Mouse (Mus musculus): ENCODE results near the gene Dnajb12.
"Not testable (repeated sequence)": the region's sequence is repeated elsewhere in the genome, so short reads cannot be mapped to it uniquely, and the experiment has no call there.

The Dnajb12 gene

DNA sequence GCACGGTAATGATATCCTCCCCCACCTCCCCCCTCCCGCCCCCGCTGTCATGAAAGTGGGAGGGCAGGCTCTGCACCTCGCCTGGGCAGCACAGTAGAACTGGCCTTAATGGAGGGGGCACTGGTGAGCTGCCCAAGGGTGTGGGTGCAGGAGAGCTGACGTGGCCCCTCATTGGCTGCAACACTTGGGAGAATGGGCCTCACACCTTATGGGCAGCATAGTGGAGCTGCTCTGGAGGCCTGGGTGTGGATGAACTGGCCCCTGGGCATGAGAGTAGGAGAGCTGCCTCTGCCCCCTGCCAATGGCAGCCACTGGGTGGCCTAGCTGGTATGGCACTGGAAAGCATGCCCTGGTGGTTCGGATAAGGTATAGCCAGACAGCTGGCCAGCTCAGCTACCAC is 9.3 kb upstream of the Dnajb12 start:
- no peak for DNase-seq (ENCODE audit: low read depth, low spot score)

GRCm38 (mm10) chr10:59872651-59873050 is 6.7 kb upstream of the Dnajb12 start:
- not testable (repeated sequence) for DNase-seq (ENCODE audit: low read depth, low spot score)

DNA sequence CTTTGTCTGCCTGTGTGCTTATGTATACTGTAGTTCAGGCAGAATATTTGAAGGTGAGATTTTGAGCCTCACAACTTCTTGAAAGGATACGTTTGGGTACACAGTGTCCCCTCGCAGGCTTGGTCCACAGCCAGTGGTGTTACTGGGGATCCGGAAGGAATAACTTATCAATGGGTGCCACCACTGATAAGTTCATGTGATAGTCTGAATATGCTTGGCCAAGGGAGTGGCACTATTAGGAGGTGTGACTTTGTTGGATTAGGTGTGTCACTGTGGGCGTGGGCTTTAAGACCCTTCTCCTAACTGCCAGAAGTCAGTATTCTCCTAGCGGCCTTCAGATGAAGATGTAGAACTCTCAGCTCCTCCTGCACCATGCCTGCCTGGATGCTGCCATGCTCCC is 6.2 kb upstream of the Dnajb12 start:
- no peak for DNase-seq (ENCODE audit: low read depth, low spot score)

- no peak for DNase-seq (ENCODE audit: low read depth, low spot score)
Measured at GRCm38 (mm10) chr10:59873613-59874012, 5.7 kb upstream of the Dnajb12 start.

GRCm38 (mm10) chr10:59875396-59875795 is 4.0 kb upstream of the Dnajb12 start:
- no peak for DNase-seq (ENCODE audit: low read depth, low spot score)

DNA sequence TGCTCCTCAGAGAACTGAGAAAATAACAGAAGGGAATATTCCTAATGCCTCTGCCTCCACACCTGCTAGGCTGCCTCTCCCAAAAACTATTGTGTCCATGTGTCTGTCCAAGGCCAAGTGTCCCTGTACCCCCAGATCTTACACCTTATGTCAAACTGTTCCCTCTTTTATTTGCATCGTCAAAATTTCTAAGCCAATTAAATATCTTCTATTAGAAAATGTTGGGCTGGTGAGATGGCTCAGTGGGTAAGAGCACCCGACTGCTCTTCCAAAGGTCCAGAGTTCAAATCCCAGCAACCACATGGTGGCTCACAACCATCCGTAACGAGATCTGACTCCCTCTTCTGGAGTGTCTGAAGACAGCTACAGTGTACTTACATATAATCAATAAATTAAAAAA is 2.7 kb upstream of the Dnajb12 start:
- not testable (repeated sequence) for DNase-seq (ENCODE audit: low read depth, low spot score)

GRCm38 (mm10) chr10:59877421-59878117 is 1.8 kb upstream of the Dnajb12 start:
- no peak for DNase-seq (ENCODE audit: low read depth, low spot score)

DNA sequence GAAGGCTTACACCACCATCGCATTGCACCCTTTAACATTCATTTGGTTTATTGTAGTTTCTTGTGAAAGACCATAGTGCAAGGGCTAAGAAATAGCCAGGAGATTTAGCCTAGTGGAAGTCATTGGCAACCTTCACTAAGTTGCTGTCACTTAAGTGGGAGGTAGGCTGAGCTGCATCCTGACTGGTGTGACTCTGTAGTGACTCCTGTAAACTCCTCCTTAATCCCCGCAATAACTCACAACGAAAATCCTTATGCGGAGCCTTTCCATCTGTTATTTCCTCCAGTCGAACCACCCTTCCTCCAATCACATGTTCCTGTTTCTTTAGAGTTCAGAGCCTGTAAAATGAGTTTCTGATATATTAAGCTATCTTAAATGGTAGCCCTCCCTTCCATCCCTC is 533 bp upstream of the Dnajb12 start:
- DNase-seq (ENCODE audit: low read depth, low spot score): no peak

- no peak for DNase-seq (ENCODE audit: low read depth, low spot score)
Measured at GRCm38 (mm10) chr10:59880029-59880386, 652 bp downstream of the Dnajb12 start.

DNA sequence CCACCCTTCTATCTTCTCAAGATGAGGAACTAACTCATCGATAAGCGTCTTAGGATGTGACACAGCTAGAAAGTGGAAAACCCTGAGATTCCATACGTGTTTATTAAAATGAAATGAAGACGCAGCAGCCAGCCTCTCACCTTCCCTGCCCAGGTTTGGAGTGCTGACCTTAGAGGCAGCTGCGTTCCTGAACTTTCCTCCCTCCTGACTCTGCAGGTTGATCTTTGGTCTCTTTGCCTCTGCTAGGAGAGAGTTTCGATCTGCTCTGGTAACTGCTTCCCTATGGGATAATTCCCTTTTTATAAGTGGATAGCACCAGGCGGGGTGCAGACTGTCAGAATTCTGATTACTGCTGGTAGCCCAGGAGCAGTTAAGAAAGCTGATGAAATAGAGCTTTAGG is 1.5 kb downstream of the Dnajb12 start:
- no peak for DNase-seq (ENCODE audit: low read depth, low spot score)

DNA sequence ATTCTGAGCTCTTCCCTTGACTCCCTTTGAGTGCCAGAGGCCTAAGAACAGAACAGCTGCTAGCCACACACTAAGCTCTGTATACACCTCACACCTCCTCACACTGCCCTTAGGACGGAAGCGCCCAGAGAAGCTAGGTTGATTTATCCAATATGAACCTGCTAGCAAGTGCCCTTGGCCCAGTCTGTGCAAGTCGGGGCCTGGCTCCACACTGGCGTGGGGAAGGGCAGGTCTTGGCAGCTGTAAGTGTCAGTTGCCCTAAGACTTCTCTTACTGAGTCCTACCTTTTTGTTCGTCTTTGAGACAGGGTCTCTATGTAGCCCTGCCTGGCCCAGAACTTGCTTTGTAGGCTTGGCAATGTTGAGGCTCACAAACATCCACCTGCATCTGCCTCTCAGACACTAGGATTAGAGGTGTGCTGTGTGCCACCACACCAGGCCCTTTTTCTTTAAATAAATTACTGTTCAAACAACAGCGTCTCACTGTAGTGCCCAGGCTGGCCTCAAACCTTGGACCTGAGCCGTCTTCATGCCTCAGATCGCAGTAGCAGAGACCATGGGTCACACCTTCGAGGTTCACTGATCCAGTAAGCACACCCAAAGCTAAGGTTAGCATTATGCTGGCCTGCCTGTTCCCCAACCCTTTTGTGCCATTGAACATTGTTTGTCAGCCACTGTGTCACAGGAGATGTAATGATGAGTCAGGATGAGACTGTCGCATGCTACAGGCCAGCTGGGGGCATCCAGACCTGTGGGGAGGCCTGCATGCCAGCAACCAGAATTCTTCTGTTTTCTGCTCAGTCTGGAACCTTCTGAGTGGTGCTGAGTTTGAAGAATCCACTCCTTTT is 5.2 kb downstream of the Dnajb12 start:
- DNase-seq (ENCODE audit: low read depth, low spot score): no peak

DNA sequence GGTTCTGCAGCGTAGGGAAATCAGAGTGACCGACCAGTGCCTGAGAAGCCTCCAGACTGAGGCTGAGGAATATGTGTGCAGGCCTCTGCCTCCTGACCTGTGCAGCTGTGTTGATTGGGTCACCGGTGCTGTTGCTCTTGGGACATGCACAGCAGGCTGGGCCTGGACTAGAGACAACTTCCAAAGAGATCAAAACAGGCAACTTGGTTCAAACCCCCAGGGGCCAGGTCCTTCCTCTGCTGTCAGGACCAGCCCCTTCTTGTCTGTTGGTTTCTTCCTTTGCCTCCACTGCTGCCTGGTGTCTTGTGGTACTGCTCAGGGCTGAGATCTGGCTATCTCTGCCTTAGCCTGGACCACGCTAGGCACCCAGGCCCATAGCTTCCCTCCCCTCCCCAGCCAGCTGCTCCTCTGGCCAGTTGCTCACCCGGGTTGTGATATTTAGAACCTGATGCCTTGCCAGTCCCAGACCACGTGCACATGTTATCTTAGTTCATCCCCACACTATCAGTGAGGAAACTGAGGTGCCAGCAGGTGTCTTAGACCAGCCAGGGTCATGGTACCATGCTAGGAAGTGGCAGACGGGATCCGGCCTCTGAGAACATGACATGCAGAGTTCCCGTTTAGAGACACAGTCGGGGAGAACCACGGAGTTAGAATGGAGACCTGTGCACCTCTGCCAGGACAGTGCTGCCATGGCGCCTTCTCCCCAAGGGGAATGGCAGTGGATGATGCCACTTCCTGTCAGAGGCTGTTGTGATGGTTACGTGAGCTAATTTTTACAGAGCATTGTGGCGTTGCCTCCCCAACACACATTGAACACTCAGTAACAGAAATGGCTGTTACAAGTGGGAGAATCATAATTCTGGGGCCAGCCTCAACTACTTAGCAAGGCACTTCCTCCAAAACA is 6.1 kb downstream of the Dnajb12 start:
- no peak for DNase-seq (ENCODE audit: low read depth, low spot score)

GRCm38 (mm10) chr10:59886081-59886466 is 6.7 kb downstream of the Dnajb12 start:
- DNase-seq (ENCODE audit: low read depth, low spot score): no peak

GRCm38 (mm10) chr10:59887432-59887831 is 8.1 kb downstream of the Dnajb12 start:
- DNase-seq (ENCODE audit: low read depth, low spot score): no peak

- DNase-seq (ENCODE audit: low read depth, low spot score): no peak
Measured at GRCm38 (mm10) chr10:59889339-59889738, 10.0 kb downstream of the Dnajb12 start.

DNA sequence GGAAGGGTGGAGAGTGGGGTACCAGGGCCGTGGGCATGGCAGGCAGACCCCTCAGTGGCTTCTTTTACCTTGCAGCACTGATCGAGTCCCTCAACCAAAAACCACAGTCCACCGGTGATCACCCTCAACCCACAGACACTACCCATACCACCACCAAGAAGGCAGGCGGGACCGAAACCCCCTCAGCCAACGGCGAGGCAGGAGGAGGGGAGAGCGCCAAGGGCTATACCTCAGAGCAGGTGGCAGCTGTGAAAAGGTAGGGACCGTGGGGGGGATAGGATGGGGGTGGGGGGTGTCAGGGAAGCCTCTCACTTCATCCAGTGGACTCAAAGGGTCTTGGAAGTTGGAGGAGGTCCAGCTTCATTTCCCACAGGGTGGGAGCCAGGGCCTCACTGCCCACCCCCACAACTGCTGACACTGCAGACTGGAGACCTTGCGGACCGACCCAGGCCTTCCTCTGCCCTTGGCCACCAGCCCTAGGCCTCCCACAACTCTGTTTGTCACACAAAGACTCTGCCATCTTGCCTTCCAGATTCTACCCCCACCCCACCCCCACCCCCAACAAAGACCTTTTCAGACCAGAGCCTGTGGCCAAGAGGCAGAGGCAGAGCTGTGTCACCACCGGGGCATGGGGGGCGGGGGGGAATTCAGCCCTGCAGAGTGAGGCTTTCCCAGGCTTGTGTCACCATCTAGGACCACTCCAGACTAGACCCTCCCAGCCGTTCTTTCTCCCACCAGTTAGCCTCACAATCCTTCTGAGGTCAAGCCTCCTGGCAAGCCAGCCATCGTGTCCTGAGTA is 10.8 kb downstream of the Dnajb12 start:
- no peak for DNase-seq (ENCODE audit: low read depth, low spot score)

DNA sequence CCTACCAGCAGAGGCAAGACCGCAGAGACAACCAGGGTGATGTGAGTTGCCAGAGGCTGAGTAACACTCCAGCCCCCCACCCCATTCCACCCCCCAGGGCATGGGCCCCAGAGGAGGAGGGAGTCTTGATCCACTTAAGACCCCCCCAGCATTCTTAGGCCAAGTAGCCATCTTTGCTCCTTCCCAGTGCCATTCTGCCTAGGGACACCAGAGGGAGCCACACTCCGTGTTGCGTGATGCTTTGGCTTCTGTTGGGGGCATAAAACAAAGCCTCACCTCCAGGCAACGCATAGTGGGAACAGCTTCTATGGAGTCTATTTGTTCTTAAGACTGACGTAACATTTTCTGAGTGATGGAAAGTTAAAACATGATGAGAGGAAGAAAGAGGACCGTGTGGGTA is 13.6 kb downstream of the Dnajb12 start:
- DNase-seq (ENCODE audit: low read depth, low spot score): peak; percentile 76

DNA sequence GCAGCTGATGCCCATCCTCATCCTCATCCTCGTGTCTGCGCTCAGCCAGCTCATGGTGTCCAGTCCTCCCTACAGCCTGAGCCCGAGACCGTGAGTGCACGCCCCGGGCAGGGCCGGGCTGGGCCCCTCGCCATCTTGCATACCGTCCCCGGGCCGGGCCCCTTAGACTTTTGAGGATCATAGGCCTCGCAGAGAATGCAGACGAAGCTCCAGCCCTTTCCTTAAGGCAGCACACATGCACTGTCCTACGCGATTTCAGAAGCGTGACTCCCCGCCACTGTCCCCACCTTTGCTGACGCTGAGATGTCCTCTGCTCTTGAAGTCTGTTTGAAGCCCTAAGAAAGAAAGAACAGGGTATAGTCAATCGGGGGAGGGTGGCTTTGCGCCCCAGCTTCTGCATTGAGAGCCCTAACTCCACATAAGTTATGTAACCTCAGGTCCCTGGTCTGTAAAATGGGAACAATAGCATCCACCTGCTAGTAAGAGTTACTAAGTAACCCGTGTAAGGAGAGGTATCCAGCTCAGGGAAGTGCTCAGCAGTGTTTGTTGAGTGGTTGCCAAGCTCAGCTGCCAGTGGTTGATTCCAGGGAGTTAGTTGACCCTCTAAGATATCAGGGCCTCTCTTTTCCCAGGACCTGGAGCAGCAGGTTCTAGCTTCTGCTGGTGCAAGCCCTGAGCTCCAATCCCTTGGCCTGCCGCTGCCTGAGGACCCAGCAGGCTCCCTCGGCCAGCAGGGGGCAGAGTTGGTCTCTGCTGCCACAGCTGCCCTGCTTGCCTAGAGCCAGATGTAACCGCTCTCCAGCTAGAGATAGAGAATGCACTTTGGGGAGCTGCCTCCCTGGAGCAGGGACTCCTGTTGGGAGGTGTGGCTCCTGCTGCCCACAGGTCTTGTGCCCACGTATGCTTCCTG is 15.2 kb downstream of the Dnajb12 start:
- DNase-seq (ENCODE audit: low read depth, low spot score): peak; percentile 62

DNA sequence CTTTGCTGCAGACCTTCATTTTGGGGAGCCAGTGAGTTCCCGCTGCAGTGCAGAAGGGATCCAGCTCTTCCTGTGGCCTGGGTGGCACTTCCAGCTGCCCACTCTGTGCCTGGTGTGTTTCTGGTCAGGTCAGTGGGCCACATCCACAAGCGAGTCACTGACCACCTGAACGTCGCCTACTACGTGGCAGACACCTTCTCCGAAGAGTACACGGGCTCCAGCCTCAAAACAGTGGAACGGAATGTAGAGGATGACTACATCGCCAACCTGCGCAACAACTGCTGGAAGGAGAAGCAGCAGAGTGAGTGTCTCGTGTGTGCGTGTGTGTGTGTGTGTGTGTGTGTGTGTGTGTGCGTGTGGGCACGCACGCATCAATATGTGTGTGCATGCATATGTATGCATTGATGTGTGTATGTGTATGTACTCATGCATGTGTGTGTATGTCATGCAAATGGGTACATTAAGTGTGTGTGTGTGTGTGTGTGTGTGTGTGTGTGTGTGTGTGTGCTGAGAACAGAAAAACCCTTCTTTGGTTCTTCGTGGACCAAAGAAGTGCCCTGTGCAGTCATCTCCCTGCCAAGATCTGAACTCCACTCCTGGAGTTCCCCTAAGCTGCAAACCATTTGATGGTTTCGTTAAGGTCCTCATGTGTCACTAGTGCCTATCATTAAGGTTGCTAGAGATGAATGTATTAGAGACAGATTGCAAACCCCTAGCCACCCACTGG is 16.3 kb downstream of the Dnajb12 start:
- no peak for DNase-seq (ENCODE audit: low read depth, low spot score)

GRCm38 (mm10) chr10:59896211-59896610 is 16.9 kb downstream of the Dnajb12 start:
- DNase-seq (ENCODE audit: low read depth, low spot score): no peak
